Mouse (Mus musculus): ENCODE data around the gene Atxn10. TPM values are rescaled to one million over a fixed set of nuclear protein-coding genes. Genes with fewer than 3 reads are reported as not detected.
"Not testable (repeated sequence)": the region's sequence is repeated elsewhere in the genome, so short reads cannot be mapped to it uniquely, and the experiment has no call there.

Atxn10 gene
- 105 and 109 TPM in 2 replicates for total RNA-seq (2021)
- long read RNA-seq, experiment 1, transcript Atxn10-201 (12 exons, 1,937 nt), result major isoform, 164 of 186 reads
- long read RNA-seq, experiment 1, partial matches to known transcripts, result 10 of 186 reads
- long read RNA-seq, experiment 1, other reads (novel, unspliced or antisense), result 12 of 186 reads
- long read RNA-seq, experiment 2, transcript Atxn10-201 (12 exons, 1,937 nt), result major isoform, 97 of 115 reads
- long read RNA-seq, experiment 2, partial matches to known transcripts, result 14 of 115 reads
- long read RNA-seq, experiment 2, other reads (novel, unspliced or antisense), result 4 of 115 reads

- peak; percentile 24 for DNase-seq
Observed at GRCm38 (mm10) chr15:85335671-85336300, at the start of gene Atxn10. TSS of gene Atxn10 (plus strand) at chr15:85336245.

DNA sequence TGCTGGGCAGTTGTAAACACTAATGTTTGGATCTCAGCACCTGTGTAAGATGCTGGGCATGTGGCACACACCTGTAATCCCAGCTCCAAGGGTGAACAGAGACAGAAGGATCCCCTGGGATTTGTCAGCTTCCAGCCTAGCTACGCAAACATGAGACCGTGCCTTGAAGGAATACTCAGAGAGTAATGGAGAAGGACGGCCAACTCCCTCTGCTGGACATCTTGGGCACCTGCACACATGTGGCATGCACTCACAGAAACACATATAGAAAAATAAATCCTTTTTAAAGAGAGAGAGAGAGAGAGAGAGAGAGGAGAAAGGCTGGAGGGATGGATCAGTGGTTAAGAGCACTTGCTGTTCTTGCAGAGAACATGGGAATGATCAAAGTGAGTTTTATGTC is 41.4 kb upstream of the Atxn10 start:
- DNase-seq, result no peak

DNA sequence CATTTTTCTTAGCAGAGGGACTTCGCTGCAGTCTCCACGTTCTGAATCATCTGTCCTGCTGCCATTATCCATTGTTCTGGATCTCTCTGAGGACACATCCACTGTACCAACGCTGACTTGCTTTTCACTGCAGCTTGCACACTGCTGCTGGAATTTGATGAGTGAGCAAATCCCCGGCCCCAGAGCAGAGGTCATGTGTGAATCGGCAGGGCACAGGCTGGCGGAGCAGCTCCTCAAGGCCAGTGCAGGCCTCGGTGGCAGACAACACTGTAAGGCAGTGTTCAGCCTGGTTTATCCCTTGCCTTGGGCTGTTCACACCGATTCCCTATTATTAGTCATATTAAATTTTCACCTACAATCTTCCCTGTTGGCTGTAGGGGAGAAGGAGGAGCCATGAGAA is 40.5 kb upstream of the Atxn10 start:
- peak; percentile 32 for DNase-seq

DNA sequence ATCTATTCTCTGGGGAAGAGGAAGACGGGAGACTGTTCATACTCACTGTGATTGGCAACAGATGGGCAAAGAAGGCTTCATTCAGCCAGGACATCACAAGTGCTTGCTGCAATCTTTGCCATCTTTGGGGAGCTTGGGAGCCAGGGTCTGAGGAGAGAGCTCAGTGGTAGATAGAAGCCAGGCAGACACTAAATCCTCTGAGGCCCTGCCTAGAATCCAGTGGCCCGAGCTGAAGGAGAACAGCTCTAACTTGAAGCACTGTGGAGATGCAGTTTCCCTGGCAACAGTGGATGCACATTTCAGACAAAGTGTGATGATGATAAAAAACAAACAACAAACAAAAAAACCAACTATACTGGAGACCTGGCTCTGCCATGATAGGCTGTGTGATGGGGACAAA is 40.1 kb upstream of the Atxn10 start:
- no peak for DNase-seq

GRCm38 (mm10) chr15:85296538-85296937 is 39.5 kb upstream of the Atxn10 start:
- no peak for DNase-seq

GRCm38 (mm10) chr15:85298167-85298781 is 37.8 kb upstream of the Atxn10 start:
- no peak for DNase-seq

DNA sequence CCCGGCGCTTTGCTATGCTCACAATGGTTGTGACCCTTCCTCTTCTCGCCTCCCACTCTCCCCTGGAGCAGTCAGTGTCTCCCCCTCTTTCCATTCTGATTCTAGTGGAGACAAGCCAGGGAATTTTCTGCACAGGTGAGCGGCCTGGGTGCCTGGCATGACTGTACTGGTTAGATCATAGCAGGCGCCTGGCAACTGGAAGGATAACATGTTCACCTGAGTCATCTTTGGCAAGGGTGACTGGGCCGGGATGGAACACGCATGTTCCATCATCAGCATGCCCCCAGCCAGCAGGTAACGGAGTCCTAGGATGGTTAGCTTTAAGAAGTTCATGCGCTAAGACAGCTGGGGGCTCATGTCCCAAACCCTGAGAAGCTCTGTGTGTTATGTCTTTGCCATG is 37.1 kb upstream of the Atxn10 start:
- DNase-seq, result no peak

- no peak for DNase-seq
Observed at GRCm38 (mm10) chr15:85303241-85303640, 32.8 kb upstream of the Atxn10 start.

DNA sequence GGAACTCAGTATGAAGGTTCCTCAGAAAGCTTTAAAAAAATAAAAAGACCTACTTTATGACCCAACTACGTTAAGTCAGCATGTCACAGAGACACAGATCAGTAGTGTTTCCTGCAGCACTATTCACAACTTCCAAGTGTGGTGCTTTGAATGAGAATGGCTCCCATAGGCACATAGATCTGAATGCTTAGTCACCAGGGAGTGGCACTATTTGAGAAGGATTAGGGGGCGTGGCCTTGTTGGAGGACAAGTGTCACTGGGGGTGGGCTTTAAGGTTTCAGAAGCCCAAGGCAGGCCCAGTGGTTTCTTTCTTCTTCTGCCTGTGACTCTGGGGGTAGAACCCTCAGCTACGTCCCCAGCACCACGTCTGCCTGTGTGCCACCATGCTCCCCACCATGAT is 32.1 kb upstream of the Atxn10 start:
- no peak for DNase-seq

DNA sequence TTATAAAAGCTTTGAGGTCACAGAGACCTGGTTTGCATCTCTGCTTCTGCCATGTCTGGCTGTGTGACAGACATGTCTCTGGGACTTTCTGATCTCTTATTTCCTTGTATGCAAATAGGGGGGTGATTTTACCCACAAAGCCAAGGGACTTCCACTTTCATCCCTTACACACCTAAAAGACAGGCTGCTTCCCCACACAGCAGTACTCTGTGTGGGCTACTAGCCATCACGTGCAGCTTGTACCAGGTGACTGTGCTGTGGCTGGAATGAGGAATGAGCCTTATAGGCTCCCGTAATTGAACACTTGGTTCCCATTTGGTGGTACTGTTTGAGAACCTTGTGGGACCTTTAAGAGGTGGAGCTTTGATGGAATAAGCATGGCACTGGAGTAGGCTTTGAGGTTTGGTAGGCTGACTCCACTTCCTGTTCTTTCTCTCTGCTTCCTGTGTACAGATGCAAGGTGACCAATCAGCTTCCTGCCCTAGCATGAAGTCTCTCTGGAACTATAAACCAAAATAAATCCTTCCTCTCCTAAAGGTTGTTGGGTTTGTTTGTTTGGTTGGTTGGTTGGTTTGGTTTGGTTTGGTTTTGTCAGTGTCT is 28.9 kb upstream of the Atxn10 start:
- DNase-seq, result no peak

DNA sequence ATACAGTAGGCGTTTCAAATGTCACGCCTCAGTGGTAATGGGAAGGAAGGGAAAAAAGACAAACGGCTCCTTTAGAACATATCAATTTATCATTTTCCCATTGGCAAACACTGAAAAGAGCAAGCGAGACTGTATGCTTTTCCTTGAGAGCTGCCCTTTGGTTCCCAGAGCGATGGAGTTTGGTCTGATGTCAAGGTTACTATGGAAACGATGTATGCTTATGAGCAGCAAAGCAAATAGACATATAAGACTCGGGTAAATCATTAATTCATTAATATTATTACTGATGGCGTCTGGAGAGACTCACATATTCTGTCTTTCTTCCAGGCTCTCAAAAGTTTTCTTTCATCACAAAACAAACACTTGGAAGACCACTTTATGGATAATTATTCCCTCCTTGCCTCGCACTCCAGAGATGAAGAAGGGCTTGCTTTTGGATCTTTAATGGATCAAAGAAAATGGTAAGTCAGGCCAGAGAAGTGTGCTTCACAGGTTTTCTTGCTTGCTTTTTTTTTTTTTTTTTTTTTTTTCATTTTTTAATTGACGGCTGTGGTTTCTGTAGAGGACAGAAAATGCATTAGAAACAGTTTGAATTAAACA is 24.9 kb upstream of the Atxn10 start:
- DNase-seq, result no peak

- peak; percentile 82 for DNase-seq
Observed at GRCm38 (mm10) chr15:85315378-85316025, 20.5 kb upstream of the Atxn10 start.

DNA sequence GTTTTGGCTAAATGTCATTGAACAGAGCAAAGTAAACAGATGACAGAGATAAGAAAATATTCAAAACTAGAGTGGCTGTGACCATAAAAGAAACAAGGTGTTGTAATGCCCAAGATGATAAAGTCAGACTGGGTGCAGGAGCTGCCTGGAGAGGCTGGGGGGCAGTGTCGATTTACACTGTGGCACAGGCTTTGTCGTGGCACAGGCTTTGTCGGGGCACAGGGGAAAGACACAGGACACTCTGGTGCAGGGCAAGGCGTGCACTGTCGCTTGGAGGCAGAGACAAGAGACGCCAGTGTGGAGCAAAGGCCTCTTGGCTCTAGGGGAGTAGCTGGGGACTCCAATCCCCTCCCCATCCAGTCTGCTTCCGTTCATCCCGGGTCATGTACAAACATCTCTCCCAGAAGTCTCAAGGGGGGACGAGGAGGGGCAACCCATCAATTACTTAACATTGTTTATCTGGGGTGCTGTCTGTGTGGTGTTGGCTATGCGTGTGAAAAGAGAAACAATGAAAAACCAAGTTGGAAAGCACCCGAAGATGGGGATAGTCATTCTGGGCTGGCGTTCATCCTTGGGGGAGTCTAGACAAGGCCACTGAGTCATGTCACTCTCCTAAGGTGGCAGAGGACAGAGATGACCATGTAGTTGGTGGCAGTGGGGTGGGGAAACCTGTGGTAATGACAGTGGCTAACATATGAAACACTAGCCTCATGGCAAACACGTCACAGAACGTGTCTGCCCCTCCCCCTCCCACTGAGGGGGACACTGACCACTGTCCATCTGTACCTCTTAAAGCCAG is 19.5 kb upstream of the Atxn10 start:
- DNase-seq, result peak; percentile 52

DNA sequence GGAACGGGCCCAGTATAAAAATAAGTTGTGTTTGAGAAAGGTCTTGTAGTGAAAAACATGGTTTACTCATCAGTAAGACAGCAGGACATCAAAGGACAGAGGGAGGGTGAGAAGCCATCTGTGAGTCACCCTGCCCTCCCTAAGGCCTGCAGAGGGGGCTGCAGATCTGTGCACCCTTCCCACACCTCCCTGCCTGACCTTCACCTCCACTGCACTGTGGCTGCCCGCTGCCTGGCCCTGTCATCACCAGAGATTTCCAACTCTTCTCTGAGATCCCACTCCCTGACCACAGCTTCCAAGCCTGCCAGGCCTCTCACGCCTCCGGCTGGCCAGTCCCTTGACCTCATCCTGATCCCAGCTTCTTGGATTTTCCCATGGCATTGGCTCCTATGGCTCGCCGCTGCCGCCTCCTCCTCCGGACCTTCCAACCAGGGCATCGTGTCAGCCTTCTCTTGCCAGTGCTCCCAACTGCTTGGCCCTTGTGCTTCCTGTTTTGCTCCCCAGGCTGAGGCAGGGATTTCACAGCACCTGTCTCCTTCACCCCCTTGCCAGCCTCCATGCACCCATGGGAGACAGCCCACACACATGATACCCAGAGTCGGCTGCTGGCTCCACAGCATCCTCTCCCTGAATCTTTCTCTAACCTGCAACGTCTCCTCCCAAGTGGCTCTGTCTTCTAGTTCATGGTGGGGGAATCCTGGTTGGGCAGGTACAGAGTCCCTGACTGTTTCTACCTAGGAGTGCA is 15.9 kb upstream of the Atxn10 start:
- peak; percentile 78 for DNase-seq

DNA sequence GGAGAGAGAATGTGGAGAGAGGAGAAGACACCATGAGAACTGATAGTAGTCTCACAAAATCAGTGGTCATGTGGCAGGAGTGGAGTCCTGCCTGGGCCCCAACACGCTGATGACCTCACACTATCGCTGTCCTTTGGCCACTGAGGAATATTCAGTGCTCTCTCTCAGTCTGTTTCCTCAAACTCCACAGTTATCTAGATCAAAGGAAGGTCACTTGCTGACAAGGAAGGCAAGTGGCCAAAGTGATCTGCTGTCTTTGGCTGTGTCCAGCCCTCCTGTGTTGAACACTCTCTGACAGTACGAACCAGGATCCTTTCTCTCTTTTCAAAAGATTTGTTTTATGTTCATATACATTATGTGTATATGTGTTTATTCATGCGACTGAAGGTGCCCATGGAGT is 12.8 kb upstream of the Atxn10 start:
- no peak for DNase-seq

DNA sequence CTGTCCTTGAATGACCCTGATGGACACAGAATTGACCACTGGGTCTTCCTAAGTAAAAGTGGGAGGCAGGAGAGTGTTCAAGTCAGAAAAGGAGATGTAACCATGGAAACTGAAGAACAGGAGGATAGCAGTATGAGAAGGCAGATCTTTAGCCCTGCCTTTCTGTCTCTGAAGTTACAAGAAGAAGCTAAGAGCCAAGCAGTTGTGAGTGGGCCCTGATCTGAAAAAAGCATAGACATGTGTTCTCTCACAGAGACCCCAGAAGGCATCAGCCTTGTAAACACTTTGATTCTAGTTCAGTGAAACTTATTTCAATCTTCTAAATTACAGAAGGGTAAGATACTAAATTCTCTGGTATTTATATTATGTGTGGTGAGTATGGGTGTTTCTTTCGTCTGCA is 11.6 kb upstream of the Atxn10 start:
- DNase-seq, result no peak

- DNase-seq, result no peak
Observed at GRCm38 (mm10) chr15:85327808-85328207, 8.2 kb upstream of the Atxn10 start.

- DNase-seq, result peak; percentile 24
Observed at GRCm38 (mm10) chr15:85328455-85328854, 7.6 kb upstream of the Atxn10 start.

- peak; percentile 23 for DNase-seq
Observed at GRCm38 (mm10) chr15:85329096-85329495, 6.9 kb upstream of the Atxn10 start.

- DNase-seq, result no peak
Observed at GRCm38 (mm10) chr15:85330024-85330423, 6.0 kb upstream of the Atxn10 start.

GRCm38 (mm10) chr15:85333511-85333910 is 2.5 kb upstream of the Atxn10 start:
- DNase-seq, result not testable (repeated sequence)

Data from adrenal gland, postnatal 14 days (tissue).